In the genomic region with DNA sequence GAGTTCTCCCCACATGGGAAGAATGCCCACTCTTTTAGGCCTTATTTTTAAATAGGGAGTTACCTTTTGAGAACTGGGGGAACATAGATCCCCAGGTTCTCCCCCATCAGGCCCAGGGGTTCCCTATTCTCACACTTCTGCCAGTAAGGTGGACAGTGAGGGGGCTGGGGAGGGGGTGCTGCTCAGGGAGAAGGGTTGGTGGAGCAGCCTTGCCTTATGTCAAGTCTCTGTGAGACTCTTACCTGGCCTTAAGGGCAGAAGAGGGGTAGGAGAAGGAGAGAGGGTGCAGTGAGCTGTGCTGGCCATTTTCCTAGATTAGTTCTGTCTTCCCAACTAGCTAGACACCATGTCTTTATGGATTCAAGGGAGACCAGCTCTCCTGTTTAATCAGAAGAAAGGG, we compare ENCODE assay signal across 18 mouse cellular contexts. TPM values are rescaled to one million over a fixed set of nuclear protein-coding genes. Genes with fewer than 3 reads are reported as not detected.
DNase-seq lines count a peak whose midpoint lies in the region; ATAC-seq lines count a peak whose summit lies in the region.
"Had no signal": no experiment of that assay in that cellular context is flagged by ENCODE, and none has a peak within 500 bp of the region (broad histone marks: within the 10 kb centered on the region; RNA-seq: fewer than 3 reads in every experiment).

No protein-coding gene starts in this region.

- H3K36me3 ChIP-seq in heart, embryonic 12.5 days, result peaks cover 5% of the 10 kb centered on the region; the same call in 1 of the 2 replicates
- peaks cover 5% of the 10 kb centered on the region; the same call in 1 of the 2 replicates for H3K36me3 ChIP-seq in forebrain, embryonic 13.5 days (ENCODE audit: poor library complexity, severe bottlenecking)
- H3K36me3 ChIP-seq in limb, embryonic 12.5 days, result peaks cover 13% of the 10 kb centered on the region; the same call in 1 of the 2 replicates
- no peaks in the 10 kb centered on the region for H3K36me3 ChIP-seq in neural tube, embryonic 12.5 days
- H3K36me3 ChIP-seq: heart, embryonic 15.5 days had no signal

- H3K9ac ChIP-seq in heart, embryonic 12.5 days, result 0 out of 2 replicates have a peak overlapping the region, but pooled peaks have one; percentile 20
- H3K9ac ChIP-seq in forebrain, embryonic 13.5 days, result no peak overlapping the region
- H3K9ac ChIP-seq in limb, embryonic 12.5 days (replicated peaks), result peak overlapping the region; percentile 35; the same call in 1 of the 2 replicates
- peak overlapping the region; percentile 53; the same call in 1 of the 2 replicates for H3K9ac ChIP-seq in neural tube, embryonic 12.5 days
- H3K9ac ChIP-seq: heart, embryonic 15.5 days had no signal

- peaks cover 50% of the 10 kb centered on the region for H3K4me1 ChIP-seq in heart, embryonic 12.5 days (replicated peaks)
- peaks cover 60% of the 10 kb centered on the region for H3K4me1 ChIP-seq in forebrain, embryonic 13.5 days
- peaks cover 46% of the 10 kb centered on the region for H3K4me1 ChIP-seq in limb, embryonic 12.5 days (replicated peaks)
- H3K4me1 ChIP-seq in neural tube, embryonic 12.5 days, result peaks cover 60% of the 10 kb centered on the region

- ATAC-seq in heart, embryonic 12.5 days (ENCODE audit: insufficient number of reproducible peaks, low FRiP score), result no peak
- ATAC-seq in forebrain, embryonic 13.5 days, result no peak
- ATAC-seq in limb, embryonic 12.5 days (ENCODE audit: insufficient number of reproducible peaks, insufficient read depth, low FRiP score, low TSS enrichment, low read depth), result no peak
- no peak for ATAC-seq in neural tube, embryonic 12.5 days (ENCODE audit: low FRiP score, low read depth)

- no peak overlapping the region for H3K27ac ChIP-seq in heart, embryonic 12.5 days (ENCODE audit: poor library complexity, severe bottlenecking)
- peak overlapping the region; percentile 83; the same call in 1 of the 2 replicates for H3K27ac ChIP-seq in forebrain, embryonic 13.5 days
- H3K27ac ChIP-seq in limb, embryonic 12.5 days, result peak overlapping the region; percentile 30; the same call in 1 of the 2 replicates
- H3K27ac ChIP-seq in neural tube, embryonic 12.5 days, result peak overlapping the region; percentile 75
- H3K27ac ChIP-seq: heart, embryonic 15.5 days; macrophage had no signal

- no peaks in the 10 kb centered on the region for H3K9me3 ChIP-seq in heart, embryonic 12.5 days (replicated peaks)
- H3K9me3 ChIP-seq in forebrain, embryonic 13.5 days (replicated peaks), result no peaks in the 10 kb centered on the region
- H3K9me3 ChIP-seq in limb, embryonic 12.5 days, result no peaks in the 10 kb centered on the region
- no peaks in the 10 kb centered on the region for H3K9me3 ChIP-seq in neural tube, embryonic 12.5 days
- H3K9me3 ChIP-seq: heart, embryonic 15.5 days had no signal

- H3K4me3 ChIP-seq in heart, embryonic 12.5 days, result no peak overlapping the region
- H3K4me3 ChIP-seq in forebrain, embryonic 13.5 days, result no peak overlapping the region
- no peak overlapping the region for H3K4me3 ChIP-seq in limb, embryonic 12.5 days (replicated peaks)
- no peak overlapping the region for H3K4me3 ChIP-seq in neural tube, embryonic 12.5 days
- H3K4me3 ChIP-seq: heart, embryonic 15.5 days had no signal

- no peaks in the 10 kb centered on the region for H3K27me3 ChIP-seq in heart, embryonic 12.5 days (replicated peaks)
- H3K27me3 ChIP-seq in forebrain, embryonic 13.5 days, result no peaks in the 10 kb centered on the region
- no peaks in the 10 kb centered on the region for H3K27me3 ChIP-seq in limb, embryonic 12.5 days
- H3K27me3 ChIP-seq in neural tube, embryonic 12.5 days (replicated peaks), result no peaks in the 10 kb centered on the region
- H3K27me3 ChIP-seq: heart, embryonic 15.5 days had no signal

- no peak overlapping the region for H3K4me2 ChIP-seq in heart, embryonic 12.5 days
- H3K4me2 ChIP-seq in forebrain, embryonic 13.5 days, result no peak overlapping the region
- no peak overlapping the region for H3K4me2 ChIP-seq in limb, embryonic 12.5 days
- H3K4me2 ChIP-seq in neural tube, embryonic 12.5 days (replicated peaks), result peak overlapping the region; percentile 83
- H3K4me2 ChIP-seq: heart, embryonic 15.5 days had no signal

- DNase-seq in heart, adult 9 months (ENCODE audit: low spot score in 2 of 2), result no peak
- DNase-seq in left cerebral cortex, postnatal 36 days (ENCODE audit: low spot score in 2 of 2), result no peak
- no peak for DNase-seq in kidney, adult 18-20 months
- DNase-seq in right cerebral cortex, postnatal 14 days, result no peak
- DNase-seq: cerebellum, adult 11 months; gastrocnemius, postnatal 14 days had no signal

- intact Hi-C loops in left cerebral cortex, postnatal 36 days (cut with DNase I), result no loop called here

RNA-seq across cellular contexts. Expression of a gene that starts 4.4 kb away (rescaled TPM):
- 14.7 and 17.3 TPM in 2 replicates for polyA plus RNA-seq in heart, embryonic 12.5 days (2016; fragmentation: Nextera tagmentation; extraction: Ambion mirVana)
- 37.6 and 40.4 TPM in 2 replicates for polyA plus RNA-seq in forebrain, embryonic 13.5 days (2015; fragmentation: Nextera tagmentation; extraction: Ambion mirVana)
- polyA plus RNA-seq in limb, embryonic 12.5 days (2016; fragmentation: Nextera tagmentation; extraction: Ambion mirVana), result 23.8 and 26.6 TPM in 2 replicates
- polyA plus RNA-seq in neural tube, embryonic 12.5 days (2016; fragmentation: Nextera tagmentation; extraction: Ambion mirVana), result 48.8 and 51.9 TPM in 2 replicates
- total RNA-seq in left cerebral cortex, postnatal 36 days (2021), result 10 to 100 TPM; 96.4 to 98.8 TPM

RNA-seq across cellular contexts. Expression of a gene that starts 5.5 kb away (rescaled TPM):
- 100 and 104 TPM in 2 replicates for polyA plus RNA-seq in heart, embryonic 12.5 days (2016; fragmentation: Nextera tagmentation; extraction: Ambion mirVana)
- polyA plus RNA-seq in forebrain, embryonic 13.5 days (2015; fragmentation: Nextera tagmentation; extraction: Ambion mirVana), result 87.7 and 103 TPM in 2 replicates
- polyA plus RNA-seq in limb, embryonic 12.5 days (2016; fragmentation: Nextera tagmentation; extraction: Ambion mirVana), result 109 and 111 TPM in 2 replicates
- 97.9 and 105 TPM in 2 replicates for polyA plus RNA-seq in neural tube, embryonic 12.5 days (2016; fragmentation: Nextera tagmentation; extraction: Ambion mirVana)
- 10 to 100 TPM; 30.7 to 36.3 TPM for total RNA-seq in left cerebral cortex, postnatal 36 days (2021)

RNA-seq across cellular contexts. Expression of a gene that starts 8.9 kb away (rescaled TPM):
- polyA plus RNA-seq in heart, embryonic 12.5 days (2016; fragmentation: Nextera tagmentation; extraction: Ambion mirVana), result not detected in 2 replicates
- 6.6 and 13.4 TPM in 2 replicates for polyA plus RNA-seq in forebrain, embryonic 13.5 days (2015; fragmentation: Nextera tagmentation; extraction: Ambion mirVana)
- polyA plus RNA-seq in limb, embryonic 12.5 days (2016; fragmentation: Nextera tagmentation; extraction: Ambion mirVana), result not detected in 2 replicates
- polyA plus RNA-seq in neural tube, embryonic 12.5 days (2016; fragmentation: Nextera tagmentation; extraction: Ambion mirVana), result not detected in 2 replicates
- not detected for total RNA-seq in left cerebral cortex, postnatal 36 days (2021)
- total RNA-seq: gastrocnemius, postnatal 14 days; layer of hippocampus, adult 8-10 months; left cerebral cortex, postnatal 25 days; MEL had no signal
- polyA plus RNA-seq: C2C12; cortical plate, adult 2 months; liver, embryonic 16.5 days; macrophage had no signal

RNA-seq across cellular contexts. Expression of a gene that starts 12.3 kb away (rescaled TPM):
- polyA plus RNA-seq in heart, embryonic 12.5 days (2016; fragmentation: Nextera tagmentation; extraction: Ambion mirVana), result 2.2 and 2.8 TPM in 2 replicates
- 1.6 and 3.9 TPM in 2 replicates for polyA plus RNA-seq in forebrain, embryonic 13.5 days (2015; fragmentation: Nextera tagmentation; extraction: Ambion mirVana)
- polyA plus RNA-seq in limb, embryonic 12.5 days (2016; fragmentation: Nextera tagmentation; extraction: Ambion mirVana), result 2.5 and 3.0 TPM in 2 replicates
- polyA plus RNA-seq in neural tube, embryonic 12.5 days (2016; fragmentation: Nextera tagmentation; extraction: Ambion mirVana), result 4.8 and 5.4 TPM in 2 replicates
- 1 to 10 TPM; 1.8 to 5.1 TPM for total RNA-seq in left cerebral cortex, postnatal 36 days (2021)

RNA-seq across cellular contexts. Expression of a gene that starts 42.1 kb away (rescaled TPM):
- 134 and 142 TPM in 2 replicates for polyA plus RNA-seq in heart, embryonic 12.5 days (2016; fragmentation: Nextera tagmentation; extraction: Ambion mirVana)
- 198 and 212 TPM in 2 replicates for polyA plus RNA-seq in forebrain, embryonic 13.5 days (2015; fragmentation: Nextera tagmentation; extraction: Ambion mirVana)
- 230 and 239 TPM in 2 replicates for polyA plus RNA-seq in limb, embryonic 12.5 days (2016; fragmentation: Nextera tagmentation; extraction: Ambion mirVana)
- polyA plus RNA-seq in neural tube, embryonic 12.5 days (2016; fragmentation: Nextera tagmentation; extraction: Ambion mirVana), result 144 and 152 TPM in 2 replicates
- 100 to 1,000 TPM; 467 to 505 TPM for total RNA-seq in left cerebral cortex, postnatal 36 days (2021)
